Mouse (Mus musculus) left cerebral cortex, adult 8-10 months (tissue): ENCODE results near the gene Akap7. TPM values are rescaled to one million over a fixed set of nuclear protein-coding genes. Genes with fewer than 3 reads are reported as not detected.

ENCODE experiments used
- DNase-seq, 2 experiments: peaks; one replicate each; pipeline ENCODE4 v3.0.0; 2022; ENCODE audit warnings: low spot score in 2 of 2
- total RNA-seq, 4 experiments: library from RNA; stranded (reverse); gene quantifications; 2 replicates each; pipeline ENCODE4 v1.2.4; 2022

Gene Akap7
- total RNA-seq, 4 experiments from 2014 or later, result 68.4 to 76.6 (median 72.1) TPM

- DNase-seq, result peak in 1 of 2 experiments; percentile 35
Observed at GRCm38 (mm10) chr10:25140155-25140755, 167.4 kb downstream of the Akap7 start.

GRCm38 (mm10) chr10:25133581-25133980, 174.1 kb downstream of the Akap7 start:
- no peak for DNase-seq

GRCm38 (mm10) chr10:25128455-25128863, 179.2 kb downstream of the Akap7 start:
- no peak for DNase-seq

DNA sequence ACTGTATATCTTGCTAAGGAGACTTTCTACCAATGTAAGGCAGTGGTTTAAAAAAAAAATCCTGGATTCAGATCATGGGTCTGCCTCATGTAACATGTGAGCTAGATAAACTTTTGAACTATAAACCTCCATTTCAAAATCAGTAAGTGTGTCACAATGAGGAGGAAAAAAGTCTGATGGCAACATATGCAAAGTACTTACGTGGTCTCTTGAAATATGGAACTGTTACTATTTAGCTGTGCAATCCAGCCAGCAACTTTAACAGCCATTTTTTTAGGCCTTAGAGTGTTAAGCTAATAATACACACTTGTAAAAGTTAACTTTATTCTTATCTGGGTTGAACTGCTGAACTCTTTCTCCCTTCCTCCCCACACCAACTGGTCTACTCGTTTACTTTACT, 181.6 kb downstream of the Akap7 start:
- DNase-seq, result no peak

- DNase-seq, result no peak
Observed at GRCm38 (mm10) chr10:25120871-25121554, 186.7 kb downstream of the Akap7 start.

Other genes starting within 250 kb of the Akap7 start
- gene Epb41l2, start 51.9 kb upstream of the Akap7 start, total RNA-seq, result 100 to 1,000 TPM; 104 to 132 (median 122) TPM
- not detected for gene Smlr1, start 228.4 kb upstream of the Akap7 start, total RNA-seq